Mouse (Mus musculus) brain, embryonic 14.5 days (tissue): ENCODE data around the gene Ptprb.

Source experiments
- CTCF ChIP-seq: fragments of 200-500 bp; IDR thresholded peaks from 2 replicates; pipeline ENCODE4 v1.5.1; 2012; ENCODE audit warnings: inconsistent platforms, mild to moderate bottlenecking, moderate library complexity, borderline replicate concordance; ENCODE audit not compliant: insufficient read depth, insufficient read length; ENCODE audit errors: extremely low read depth
- POLR2A ChIP-seq: fragments of 200-500 bp; IDR thresholded peaks from 2 replicates; pipeline ENCODE4 v1.6.1; 2012; ENCODE audit warnings: mild to moderate bottlenecking, inconsistent platforms, borderline replicate concordance; ENCODE audit not compliant: poor library complexity, insufficient read depth, insufficient read length, severe bottlenecking; ENCODE audit errors: extremely low read depth

- TF ChIP-seq CTCF: no peak
- TF ChIP-seq POLR2A: no peak
Observed at GRCm38 (mm10) chr10:116235299-116235698, 40.0 kb upstream of the Ptprb start.
